Mouse (Mus musculus): ENCODE data around the gene Ywhaq.

DNA sequence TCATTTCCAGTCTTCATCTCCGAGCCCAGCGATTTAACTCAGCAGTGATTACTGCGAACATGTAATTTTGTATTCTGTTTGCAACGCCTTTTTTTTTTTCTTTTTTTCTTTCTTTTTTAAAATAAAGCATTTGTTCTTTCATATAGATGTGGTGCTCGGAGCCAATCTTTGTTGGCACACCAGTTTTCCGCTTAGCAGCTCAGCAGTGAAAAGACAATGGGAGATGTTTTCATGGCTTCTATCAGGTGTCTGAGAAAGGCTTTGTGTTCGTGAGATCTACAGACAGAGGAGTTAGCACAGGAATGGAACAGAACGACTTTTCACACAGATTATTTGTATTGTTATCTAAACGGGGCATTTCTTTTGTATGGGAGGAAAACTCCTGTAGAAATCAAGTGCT lies 22.0 kb upstream of the Ywhaq start:
- TF ChIP-seq FLI1 (IDR thresholded peaks at IDR 0.05; ENCODE audit: low read length) (no peak), GATA1 (IDR thresholded peaks at IDR 0.05; ENCODE audit: borderline replicate concordance, low read length) (no peak)

All from megakaryocyte, embryonic 14.5 days (primary cell).